Mouse (Mus musculus): Measurements from ENCODE around the gene Il13. TPM values are rescaled to one million over a fixed set of nuclear protein-coding genes. Genes with fewer than 3 reads are reported as not detected.

Gene Il13
- polyA plus RNA-seq, 1 experiment from 2014 or later, result not detected

DNA sequence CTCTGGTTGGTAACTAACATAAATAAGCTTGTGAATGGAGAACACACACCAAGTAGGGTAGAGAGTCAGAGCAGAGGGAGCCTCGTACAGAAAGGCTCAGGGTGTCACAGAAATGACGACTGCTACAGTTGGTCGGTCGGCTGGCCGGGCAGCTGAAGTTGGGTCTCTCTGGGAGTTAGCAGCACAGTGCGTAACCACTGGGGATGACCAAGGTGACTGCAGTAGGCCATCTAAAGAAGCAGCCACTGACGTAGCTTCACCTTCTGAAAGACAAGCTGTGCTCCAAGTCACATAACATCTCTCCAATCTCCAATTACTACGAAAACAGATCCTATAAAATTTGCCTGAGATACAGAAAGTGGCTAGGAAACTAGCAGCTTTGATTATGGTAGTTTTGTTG lies 22.9 kb upstream of the Il13 start:
- Histone ChIP-seq H3K4me3 (ENCODE audit: low read depth, low read length) (no peak overlapping the region), H3K27ac (ENCODE audit: low read length) (no peak overlapping the region), H3K9me3 (replicated peaks; ENCODE audit: control insufficient read depth, low read length, poor library complexity, severe bottlenecking) (no peaks in the 10 kb centered on the region), H3K4me2 (ENCODE audit: low read length) (no peak overlapping the region), H3K4me1 (ENCODE audit: control insufficient read depth, insufficient read depth, low read length) (no peaks in the 10 kb centered on the region), H3K36me3 (ENCODE audit: control insufficient read depth, insufficient read depth, low read length) (no peaks in the 10 kb centered on the region), H3K9ac (ENCODE audit: low read depth, low read length) (no peak overlapping the region), H3K27me3 (ENCODE audit: control insufficient read depth, insufficient read depth, low read depth, low read length) (no peaks in the 10 kb centered on the region)
- 92% methylated on average over 8 of the region's 8 CpGs for WGBS
- ATAC-seq, result no peak

DNA sequence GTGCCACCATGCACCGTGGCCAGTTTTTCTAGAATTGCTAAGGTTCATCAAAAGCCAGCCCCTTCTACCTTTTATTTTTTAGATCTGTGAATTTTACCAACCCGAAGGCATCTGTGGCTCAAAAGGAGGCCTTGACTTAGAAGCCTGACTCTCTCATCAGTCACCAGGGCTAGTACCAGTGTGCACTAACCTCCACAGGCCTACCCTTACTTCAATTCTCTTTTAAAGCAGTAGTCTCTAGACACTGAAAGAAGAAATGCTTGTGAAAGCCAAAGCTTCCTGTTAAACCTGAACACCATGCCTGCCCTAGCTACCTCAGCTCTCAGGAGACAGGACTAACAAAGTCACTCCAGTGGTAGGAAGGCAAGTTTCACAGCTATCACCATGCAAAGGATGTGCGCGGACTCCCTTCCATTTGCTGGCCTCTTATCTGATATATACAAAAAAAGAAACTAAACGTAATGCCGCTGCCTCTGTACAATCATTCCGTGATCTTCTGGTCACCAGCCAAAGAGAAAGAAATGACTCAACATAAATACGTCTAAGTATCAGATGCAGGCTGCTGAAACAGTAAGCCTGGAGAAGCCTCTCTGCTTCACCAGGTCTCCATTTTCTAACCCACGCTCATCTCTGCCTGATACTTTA lies 22.2 kb upstream of the Il13 start:
- no peak for ATAC-seq
- Histone ChIP-seq H3K4me2 (ENCODE audit: low read length) (no peak overlapping the region), H3K27me3 (ENCODE audit: control insufficient read depth, insufficient read depth, low read depth, low read length) (no peaks in the 10 kb centered on the region), H3K4me1 (ENCODE audit: control insufficient read depth, insufficient read depth, low read length) (no peaks in the 10 kb centered on the region), H3K27ac (ENCODE audit: low read length) (no peak overlapping the region), H3K9ac (ENCODE audit: low read depth, low read length) (no peak overlapping the region), H3K4me3 (ENCODE audit: low read depth, low read length) (no peak overlapping the region), H3K36me3 (ENCODE audit: control insufficient read depth, insufficient read depth, low read length) (no peaks in the 10 kb centered on the region), H3K9me3 (replicated peaks; ENCODE audit: control insufficient read depth, low read length, poor library complexity, severe bottlenecking) (no peaks in the 10 kb centered on the region)
- 95% methylated on average over 9 of the region's 9 CpGs for WGBS

DNA sequence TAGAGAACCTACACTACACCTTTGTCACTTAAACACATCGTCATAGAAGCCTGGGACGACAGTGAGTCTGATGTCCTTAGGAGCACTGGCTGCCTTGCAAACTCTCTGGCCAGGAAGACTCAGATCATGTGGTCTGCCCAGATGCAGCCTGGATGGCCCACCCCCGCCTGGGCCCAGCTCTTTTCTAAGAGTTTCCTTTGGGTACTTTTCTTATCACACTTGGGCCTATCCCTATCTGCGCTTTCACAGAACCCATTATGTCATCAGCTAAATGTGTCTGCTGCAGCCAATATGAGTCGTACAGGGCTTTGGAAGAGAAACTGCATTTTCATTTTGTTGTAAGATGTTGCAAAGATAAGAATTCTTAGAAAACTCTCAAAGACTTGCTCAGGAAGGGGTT lies 20.5 kb upstream of the Il13 start:
- Histone ChIP-seq H3K9me3 (replicated peaks; ENCODE audit: control insufficient read depth, low read length, poor library complexity, severe bottlenecking) (no peaks in the 10 kb centered on the region), H3K4me3 (ENCODE audit: low read depth, low read length) (no peak overlapping the region), H3K27ac (ENCODE audit: low read length) (no peak overlapping the region), H3K9ac (ENCODE audit: low read depth, low read length) (no peak overlapping the region), H3K4me1 (ENCODE audit: control insufficient read depth, insufficient read depth, low read length) (no peaks in the 10 kb centered on the region), H3K27me3 (ENCODE audit: control insufficient read depth, insufficient read depth, low read depth, low read length) (no peaks in the 10 kb centered on the region), H3K4me2 (ENCODE audit: low read length) (no peak overlapping the region), H3K36me3 (ENCODE audit: control insufficient read depth, insufficient read depth, low read length) (0 out of 2 replicates have a peak, but pooled peaks cover 5% of the 10 kb centered on the region)
- no peak for ATAC-seq
- 92% methylated on average over 5 of the region's 5 CpGs for WGBS

DNA sequence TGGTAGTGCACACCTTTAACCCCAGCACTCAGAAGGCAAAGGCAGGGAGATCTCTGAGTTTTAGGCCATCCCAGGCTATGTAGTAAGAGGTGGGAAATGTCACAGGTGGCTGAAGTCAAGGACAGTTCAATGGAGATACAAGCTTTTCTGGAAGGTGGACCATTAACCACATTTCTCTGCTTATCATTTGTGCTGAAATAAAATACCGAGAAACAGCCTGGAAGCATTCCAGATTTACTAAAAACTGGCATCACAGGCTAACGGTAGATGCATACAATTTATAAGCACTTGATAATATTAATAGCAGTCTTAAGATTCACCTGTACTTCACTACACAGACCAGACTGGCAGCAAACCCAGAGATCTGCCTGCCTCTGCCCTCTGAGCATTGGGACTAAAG lies 17.9 kb upstream of the Il13 start:
- Histone ChIP-seq H3K4me2 (ENCODE audit: low read length) (no peak overlapping the region), H3K9me3 (replicated peaks; ENCODE audit: control insufficient read depth, low read length, poor library complexity, severe bottlenecking) (no peaks in the 10 kb centered on the region), H3K4me3 (ENCODE audit: low read depth, low read length) (no peak overlapping the region), H3K36me3 (ENCODE audit: control insufficient read depth, insufficient read depth, low read length) (peaks cover 6% of the 10 kb centered on the region; the same call in 1 of the 2 replicates), H3K27ac (ENCODE audit: low read length) (no peak overlapping the region), H3K4me1 (ENCODE audit: control insufficient read depth, insufficient read depth, low read length) (no peaks in the 10 kb centered on the region), H3K9ac (ENCODE audit: low read depth, low read length) (no peak overlapping the region), H3K27me3 (ENCODE audit: control insufficient read depth, insufficient read depth, low read depth, low read length) (no peaks in the 10 kb centered on the region)
- WGBS, result 96% methylated on average over 2 of the region's 2 CpGs
- no peak for ATAC-seq

DNA sequence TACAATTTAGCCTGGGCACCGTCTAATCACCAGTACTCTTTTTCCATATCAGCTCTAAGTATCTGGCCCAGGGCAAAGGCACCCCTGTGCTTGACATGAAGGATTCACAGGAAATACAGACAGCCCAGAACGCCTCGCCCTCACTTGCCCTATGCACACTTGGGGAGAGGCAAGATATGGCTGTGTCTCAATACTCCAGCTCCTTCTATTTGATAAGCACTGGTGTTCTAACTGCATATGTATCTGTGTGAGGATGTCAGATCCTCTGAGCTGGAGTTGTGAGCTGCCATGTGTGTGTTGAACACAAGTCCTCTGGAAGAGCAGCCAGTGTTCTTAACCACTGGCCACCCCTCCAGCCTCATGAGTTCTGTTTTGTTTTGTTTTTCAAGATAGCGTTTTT lies 16.9 kb upstream of the Il13 start:
- H3K27ac ChIP-seq (ENCODE audit: low read length), result no peak overlapping the region
- no peak overlapping the region for H3K4me2 ChIP-seq (ENCODE audit: low read length)
- H3K9ac ChIP-seq (ENCODE audit: low read depth, low read length), result no peak overlapping the region
- H3K36me3 ChIP-seq (ENCODE audit: control insufficient read depth, insufficient read depth, low read length), result peaks cover 6% of the 10 kb centered on the region; the same call in 1 of the 2 replicates
- no peaks in the 10 kb centered on the region for H3K27me3 ChIP-seq (ENCODE audit: control insufficient read depth, insufficient read depth, low read depth, low read length)
- no peak for ATAC-seq
- no peaks in the 10 kb centered on the region for H3K9me3 ChIP-seq (replicated peaks; ENCODE audit: control insufficient read depth, low read length, poor library complexity, severe bottlenecking)
- H3K4me3 ChIP-seq (ENCODE audit: low read depth, low read length), result no peak overlapping the region
- 90% methylated on average over 4 of the region's 4 CpGs for WGBS
- H3K4me1 ChIP-seq (ENCODE audit: control insufficient read depth, insufficient read depth, low read length), result no peaks in the 10 kb centered on the region

DNA sequence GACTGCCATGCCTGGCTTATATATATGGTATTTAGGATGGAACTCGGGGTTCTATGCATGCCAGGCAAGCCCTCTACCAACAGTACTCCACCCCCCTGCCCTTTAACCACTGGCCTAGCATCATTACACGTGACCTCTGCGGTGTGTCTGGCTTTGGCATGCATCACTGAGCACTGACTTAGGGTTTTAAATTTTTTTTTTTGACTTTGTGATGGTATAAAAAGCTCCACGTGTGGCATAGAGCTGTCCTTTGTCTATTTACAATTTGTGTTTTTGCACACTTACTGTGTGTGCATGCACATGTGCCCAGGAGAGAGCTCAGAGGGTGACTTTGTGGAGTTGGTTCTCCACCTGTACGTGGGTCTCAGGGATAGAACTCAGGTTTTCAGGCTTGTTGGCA lies 9.5 kb upstream of the Il13 start:
- no peak overlapping the region for H3K27ac ChIP-seq (ENCODE audit: low read length)
- no peaks in the 10 kb centered on the region for H3K4me1 ChIP-seq (ENCODE audit: control insufficient read depth, insufficient read depth, low read length)
- no peak overlapping the region for H3K9ac ChIP-seq (ENCODE audit: low read depth, low read length)
- H3K36me3 ChIP-seq (ENCODE audit: control insufficient read depth, insufficient read depth, low read length), result no peaks in the 10 kb centered on the region
- H3K4me2 ChIP-seq (ENCODE audit: low read length), result no peak overlapping the region
- no peaks in the 10 kb centered on the region for H3K27me3 ChIP-seq (ENCODE audit: control insufficient read depth, insufficient read depth, low read depth, low read length)
- H3K9me3 ChIP-seq (replicated peaks; ENCODE audit: control insufficient read depth, low read length, poor library complexity, severe bottlenecking), result no peaks in the 10 kb centered on the region
- 76% methylated on average over 5 of the region's 5 CpGs for WGBS
- no peak overlapping the region for H3K4me3 ChIP-seq (ENCODE audit: low read depth, low read length)
- ATAC-seq, result no peak

DNA sequence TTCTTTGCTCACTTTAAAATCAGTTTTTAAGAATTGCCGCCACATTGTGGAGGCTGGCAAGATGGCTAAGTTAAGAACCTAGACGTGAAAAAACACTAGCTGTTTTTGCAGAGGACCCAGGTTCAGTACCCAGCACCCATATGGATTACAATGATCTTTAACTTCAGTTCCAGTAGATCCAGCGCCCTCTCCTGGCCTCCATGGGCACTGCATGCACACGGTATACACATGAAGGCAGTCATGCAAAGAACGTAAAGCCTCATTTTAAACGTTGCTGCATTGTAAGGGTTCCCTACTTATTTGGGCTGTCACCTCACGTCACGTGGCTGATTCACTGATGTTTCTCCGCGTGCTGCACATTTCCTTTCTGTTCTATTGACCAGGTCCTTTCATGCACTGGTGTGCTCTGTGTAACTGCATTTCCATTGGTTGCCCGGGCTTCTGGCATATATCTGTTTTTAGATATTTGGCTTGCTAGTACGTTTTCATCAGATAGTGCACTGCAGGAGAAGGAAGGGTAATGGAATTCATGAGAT lies 8.3 kb upstream of the Il13 start:
- Histone ChIP-seq H3K36me3 (ENCODE audit: control insufficient read depth, insufficient read depth, low read length) (no peaks in the 10 kb centered on the region), H3K27me3 (ENCODE audit: control insufficient read depth, insufficient read depth, low read depth, low read length) (no peaks in the 10 kb centered on the region), H3K4me1 (ENCODE audit: control insufficient read depth, insufficient read depth, low read length) (no peaks in the 10 kb centered on the region), H3K4me3 (ENCODE audit: low read depth, low read length) (no peak overlapping the region), H3K9ac (ENCODE audit: low read depth, low read length) (no peak overlapping the region), H3K27ac (ENCODE audit: low read length) (no peak overlapping the region), H3K4me2 (ENCODE audit: low read length) (no peak overlapping the region), H3K9me3 (replicated peaks; ENCODE audit: control insufficient read depth, low read length, poor library complexity, severe bottlenecking) (no peaks in the 10 kb centered on the region)
- ATAC-seq, result no peak
- 77% methylated on average over 12 of the region's 12 CpGs for WGBS

DNA sequence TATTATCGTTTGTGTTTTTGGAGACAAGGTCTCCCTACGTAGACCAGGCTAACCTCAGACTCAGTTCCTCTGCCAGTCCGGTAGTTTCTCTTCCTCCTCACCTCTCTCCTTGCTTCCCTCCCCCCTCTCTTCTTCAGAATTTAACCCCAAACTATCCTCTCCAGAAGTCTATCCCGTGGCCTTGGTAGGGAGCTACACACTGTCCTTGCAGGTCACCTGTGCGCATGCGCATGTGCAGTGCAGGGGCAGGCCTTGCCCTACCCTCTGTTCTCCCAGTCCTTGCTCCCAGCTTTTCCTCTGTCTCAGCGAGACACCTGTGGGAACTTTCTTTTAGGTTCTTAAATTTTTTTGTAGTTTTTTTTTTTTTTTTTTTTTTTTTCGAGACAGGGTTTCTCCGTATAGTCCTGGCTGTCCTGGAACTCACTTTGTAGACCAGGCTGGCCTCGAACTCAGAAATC lies 3.3 kb upstream of the Il13 start:
- H3K9me3 ChIP-seq (replicated peaks; ENCODE audit: control insufficient read depth, low read length, poor library complexity, severe bottlenecking), result no peaks in the 10 kb centered on the region
- H3K4me2 ChIP-seq (ENCODE audit: low read length), result no peak overlapping the region
- peaks cover 12% of the 10 kb centered on the region for H3K27me3 ChIP-seq (ENCODE audit: control insufficient read depth, insufficient read depth, low read depth, low read length)
- 87% methylated on average over 10 of the region's 10 CpGs for WGBS
- peaks cover 10% of the 10 kb centered on the region; the same call in 1 of the 2 replicates for H3K4me1 ChIP-seq (ENCODE audit: control insufficient read depth, insufficient read depth, low read length)
- no peak for ATAC-seq
- H3K4me3 ChIP-seq (ENCODE audit: low read depth, low read length), result no peak overlapping the region
- H3K36me3 ChIP-seq (ENCODE audit: control insufficient read depth, insufficient read depth, low read length), result no peaks in the 10 kb centered on the region
- H3K9ac ChIP-seq (ENCODE audit: low read depth, low read length), result no peak overlapping the region
- H3K27ac ChIP-seq (ENCODE audit: low read length), result no peak overlapping the region

DNA sequence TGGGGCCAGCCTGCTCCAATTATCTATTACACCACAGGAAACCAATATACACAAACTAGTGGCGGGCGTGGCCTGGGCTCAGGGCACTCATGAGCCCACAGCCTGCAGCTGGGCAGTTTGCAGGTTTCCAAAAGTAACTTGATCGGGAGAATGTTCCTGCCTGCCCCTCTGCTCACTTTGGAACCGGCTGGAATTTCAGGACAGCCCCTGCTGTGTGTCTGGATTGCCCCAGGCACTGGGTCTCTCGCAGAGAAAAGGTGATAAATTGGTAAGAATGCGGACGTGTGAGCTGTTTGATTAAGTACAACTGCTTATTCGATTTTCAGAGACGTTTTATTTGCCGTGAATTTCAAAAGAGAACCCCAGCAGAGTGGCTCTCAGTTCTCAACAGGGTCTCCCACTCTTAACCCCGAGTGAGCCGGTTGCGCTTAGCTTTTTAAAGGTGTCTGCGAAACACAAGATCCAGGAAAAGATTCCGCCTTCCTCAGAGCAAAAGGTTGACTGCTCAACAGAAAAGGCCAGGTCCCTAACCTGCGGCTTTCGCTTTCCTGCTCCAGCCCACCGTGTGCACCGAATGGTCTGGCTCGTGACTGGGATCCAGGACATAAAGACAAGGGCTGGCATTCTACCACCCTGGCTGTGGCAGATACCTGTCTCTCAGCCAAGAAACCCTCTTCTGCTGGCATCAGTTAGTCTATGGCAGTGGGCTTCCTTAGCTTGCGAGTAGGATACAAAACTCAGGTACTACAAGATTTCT lies 2.7 kb upstream of the Il13 start:
- no peak overlapping the region for H3K27ac ChIP-seq (ENCODE audit: low read length)
- H3K36me3 ChIP-seq (ENCODE audit: control insufficient read depth, insufficient read depth, low read length), result no peaks in the 10 kb centered on the region
- no peak overlapping the region for H3K9ac ChIP-seq (ENCODE audit: low read depth, low read length)
- peaks cover 12% of the 10 kb centered on the region for H3K27me3 ChIP-seq (ENCODE audit: control insufficient read depth, insufficient read depth, low read depth, low read length)
- H3K9me3 ChIP-seq (replicated peaks; ENCODE audit: control insufficient read depth, low read length, poor library complexity, severe bottlenecking), result no peaks in the 10 kb centered on the region
- no peak overlapping the region for H3K4me3 ChIP-seq (ENCODE audit: low read depth, low read length)
- ATAC-seq, result no peak
- 25% methylated on average over 21 of the region's 21 CpGs for WGBS
- no peak overlapping the region for H3K4me2 ChIP-seq (ENCODE audit: low read length)
- peaks cover 10% of the 10 kb centered on the region; the same call in 1 of the 2 replicates for H3K4me1 ChIP-seq (ENCODE audit: control insufficient read depth, insufficient read depth, low read length)
